Mouse (Mus musculus): ENCODE results near the gene Dhrs11. TPM values are rescaled to one million over a fixed set of nuclear protein-coding genes. Genes with fewer than 3 reads are reported as not detected.
A peak's percentile ranks its signal among the peaks of the same experiment; 100 is the strongest.
"Not testable (repeated sequence)": the region's sequence is repeated elsewhere in the genome, so short reads cannot be mapped to it uniquely, and the experiment has no call there.

Gene Dhrs11
- polyA plus RNA-seq (2012; rRNA removed): 14.4 and 15.4 TPM in 2 replicates

DNA sequence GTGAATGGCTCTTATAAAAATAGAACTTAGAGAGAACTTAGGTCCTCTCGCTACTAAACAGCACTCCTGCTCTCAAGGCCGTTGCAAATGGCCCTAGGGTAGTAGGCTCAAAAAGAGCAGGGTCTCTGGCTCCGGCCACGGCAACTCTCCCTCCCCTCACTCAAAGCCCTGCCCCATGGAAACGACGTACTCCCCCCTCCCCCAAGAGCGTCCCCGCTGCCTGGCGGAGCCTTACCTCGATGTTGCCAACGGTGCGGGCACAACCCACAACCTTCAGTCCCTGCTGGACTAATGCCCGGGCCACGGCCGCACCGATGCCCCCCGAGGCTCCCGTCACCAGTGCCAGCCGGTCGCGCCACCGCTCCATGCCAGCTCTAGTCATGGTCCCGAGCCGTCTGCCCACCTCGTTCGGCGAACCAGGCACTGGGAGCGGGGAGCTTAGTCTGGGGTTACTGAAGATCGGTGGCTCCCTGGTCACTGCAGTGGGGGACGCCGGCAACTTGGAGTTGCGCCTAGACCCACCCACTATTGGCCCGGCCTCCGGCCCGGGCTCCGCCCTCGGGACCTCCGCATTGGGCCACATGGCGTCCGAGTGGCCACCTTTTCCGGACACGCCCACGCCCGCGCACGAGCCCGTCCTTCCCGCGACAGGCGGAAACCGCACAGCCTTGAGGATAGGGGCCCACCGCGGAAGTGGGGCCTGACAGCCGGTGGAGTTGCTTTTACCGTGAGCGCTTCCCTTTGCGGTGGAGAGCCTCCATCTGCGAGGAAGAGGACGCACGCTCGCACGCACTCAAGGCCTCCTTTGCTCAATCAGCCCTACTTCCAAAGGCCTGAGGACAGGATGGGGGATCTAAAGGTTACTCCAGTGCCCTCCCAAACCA lies at the start of gene Dhrs11:
TSS of gene Dhrs11 (minus strand) at position 479 of the 884 bp plus-strand sequence.
- H3K4me3 ChIP-seq (ENCODE audit: insufficient read depth, low read length): peak within 1 kb of the TSS; percentile 93
- no peak for TF ChIP-seq CTCF (IDR thresholded peaks at IDR 0.05; ENCODE audit: extremely low read depth, insufficient read depth, low read length)
- TF ChIP-seq POLR2A (IDR thresholded peaks at IDR 0.05; ENCODE audit: extremely low read depth, insufficient read depth, low read length): 0 out of 2 replicates have a peak, but pooled peaks have one; percentile 12
- H3K27ac ChIP-seq (ENCODE audit: insufficient read depth, low read length): peak within 1 kb of the TSS; percentile 67; the same call in 1 of the 2 replicates
- peaks cover 6% of the 10 kb centered on the region; the same call in 1 of the 2 replicates for H3K4me1 ChIP-seq (ENCODE audit: control insufficient read depth, insufficient read depth, low read length)

DNA sequence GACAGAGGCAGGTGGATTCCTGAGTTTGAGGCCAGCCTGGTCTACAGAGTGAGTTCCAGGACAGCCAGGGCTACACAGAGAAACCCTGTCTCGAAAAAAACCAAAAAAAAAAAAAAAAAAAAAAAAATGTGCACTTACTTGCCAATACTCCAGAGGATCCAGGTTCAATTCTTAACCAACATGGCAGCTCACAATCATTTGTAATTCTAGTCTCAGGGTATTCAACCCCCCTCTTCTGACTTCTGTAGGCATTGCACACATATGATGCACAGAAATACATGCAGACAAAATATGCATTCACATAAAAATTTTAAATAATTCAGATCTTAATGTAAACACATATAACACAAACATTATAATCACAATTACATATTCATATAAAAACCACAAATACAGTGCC lies 47.2 kb upstream of the Dhrs11 start:
- H3K27ac ChIP-seq (ENCODE audit: insufficient read depth, low read length); H3K4me3 ChIP-seq (ENCODE audit: insufficient read depth, low read length): not testable (repeated sequence)

GRCm38 (mm10) chr11:84873042-84873833 lies 44.4 kb upstream of the Dhrs11 start:
- Histone ChIP-seq H3K4me3 (ENCODE audit: insufficient read depth, low read length) (no peak overlapping the region), H3K4me1 (ENCODE audit: control insufficient read depth, insufficient read depth, low read length) (no peaks in the 10 kb centered on the region), H3K27ac (ENCODE audit: insufficient read depth, low read length) (no peak overlapping the region)
- TF ChIP-seq POLR2A (IDR thresholded peaks at IDR 0.05; ENCODE audit: extremely low read depth, insufficient read depth, low read length): no peak
- no peak for TF ChIP-seq CTCF (IDR thresholded peaks at IDR 0.05; ENCODE audit: extremely low read depth, insufficient read depth, low read length)

More for the DNA sequence above, 47.2 kb upstream of the Dhrs11 start:
- H3K4me1 ChIP-seq (ENCODE audit: control insufficient read depth, insufficient read depth, low read length): not testable (repeated sequence)

DNA sequence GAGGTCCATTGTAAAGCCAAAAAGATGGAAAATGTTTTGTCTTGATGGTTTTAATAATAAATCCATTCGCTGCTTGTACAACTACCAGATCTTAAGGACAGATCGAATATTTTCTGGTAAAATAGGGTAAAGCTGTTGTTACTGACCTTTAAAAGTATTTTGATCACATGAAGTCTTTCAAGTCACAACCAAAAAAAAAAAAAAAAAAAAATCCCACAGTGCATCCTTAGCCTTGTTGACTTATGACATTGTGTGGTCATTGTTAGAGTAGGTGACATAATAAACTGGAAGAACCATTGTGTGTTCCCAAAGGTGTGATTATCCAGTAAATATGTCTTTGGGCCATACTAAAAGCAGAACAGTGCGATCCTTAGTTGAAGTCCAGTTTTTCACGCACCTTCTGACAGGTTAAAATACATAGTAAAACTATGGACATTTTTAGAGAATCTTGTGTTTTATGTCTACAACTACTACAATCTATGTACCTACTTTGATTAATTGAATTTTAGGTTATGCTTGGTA lies 42.8 kb upstream of the Dhrs11 start:
- peak overlapping the region; percentile 89 for H3K4me3 ChIP-seq (ENCODE audit: insufficient read depth, low read length)
- peaks cover 3% of the 10 kb centered on the region for H3K4me1 ChIP-seq (ENCODE audit: control insufficient read depth, insufficient read depth, low read length)
- no peak for TF ChIP-seq CTCF (IDR thresholded peaks at IDR 0.05; ENCODE audit: extremely low read depth, insufficient read depth, low read length)
- no peak for TF ChIP-seq POLR2A (IDR thresholded peaks at IDR 0.05; ENCODE audit: extremely low read depth, insufficient read depth, low read length)
- no peak overlapping the region for H3K27ac ChIP-seq (ENCODE audit: insufficient read depth, low read length)

GRCm38 (mm10) chr11:84871046-84871445 lies 42.3 kb upstream of the Dhrs11 start:
- H3K4me3 ChIP-seq (ENCODE audit: insufficient read depth, low read length): peak overlapping the region; percentile 89
- H3K4me1 ChIP-seq (ENCODE audit: control insufficient read depth, insufficient read depth, low read length): peaks cover 4% of the 10 kb centered on the region
- peak overlapping the region; percentile 92 for H3K27ac ChIP-seq (ENCODE audit: insufficient read depth, low read length)
- TF ChIP-seq POLR2A (IDR thresholded peaks at IDR 0.05; ENCODE audit: extremely low read depth, insufficient read depth, low read length): no peak
- no peak for TF ChIP-seq CTCF (IDR thresholded peaks at IDR 0.05; ENCODE audit: extremely low read depth, insufficient read depth, low read length)

DNA sequence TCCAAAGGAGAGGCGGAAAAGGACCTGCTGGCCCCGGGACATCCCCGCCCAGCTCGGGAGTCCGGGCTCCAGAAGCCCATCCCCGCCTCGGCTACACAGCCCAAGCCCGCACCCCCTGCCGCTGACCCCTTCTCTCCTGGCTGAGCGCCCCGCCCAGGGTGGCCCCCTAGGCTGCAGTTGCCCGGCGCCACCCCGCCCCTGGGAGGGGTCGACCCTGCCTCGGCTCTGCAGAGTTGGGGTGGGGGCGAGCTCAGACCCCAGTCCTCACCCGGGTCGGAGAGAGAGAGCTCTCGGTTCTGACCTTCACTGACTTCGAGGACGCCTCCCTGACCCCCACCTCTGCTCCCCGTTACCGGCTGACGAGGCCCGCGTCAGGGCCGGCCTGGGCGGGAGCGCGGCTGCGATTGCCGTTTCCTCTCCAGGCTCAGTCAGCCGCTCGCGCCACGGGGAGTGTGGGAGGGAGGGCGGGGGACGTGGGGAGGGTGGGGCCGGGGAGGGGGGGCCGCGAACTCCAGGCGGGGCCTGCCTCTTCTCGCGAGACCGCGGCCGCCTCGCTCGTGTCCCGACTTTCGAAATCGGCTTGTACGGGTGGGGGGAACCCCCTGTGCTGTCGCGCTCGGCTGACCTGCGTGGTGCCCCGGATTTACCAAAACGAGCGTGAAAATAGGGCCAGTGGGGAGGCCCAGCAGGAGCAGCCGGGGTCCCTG lies 41.7 kb upstream of the Dhrs11 start, which contains the start of gene Ggnbp2:
TSS of gene Ggnbp2 (minus strand) at position 481 of the 707 bp plus-strand sequence.
- H3K4me3 ChIP-seq (ENCODE audit: insufficient read depth, low read length): peak within 1 kb of the TSS; percentile 89
- peaks cover 4% of the 10 kb centered on the region for H3K4me1 ChIP-seq (ENCODE audit: control insufficient read depth, insufficient read depth, low read length)
- TF ChIP-seq CTCF (IDR thresholded peaks at IDR 0.05; ENCODE audit: extremely low read depth, insufficient read depth, low read length): no peak
- TF ChIP-seq POLR2A (IDR thresholded peaks at IDR 0.05; ENCODE audit: extremely low read depth, insufficient read depth, low read length): peak; percentile 69; the same call in 1 of the 2 replicates
- peak within 1 kb of the TSS; percentile 99 for H3K27ac ChIP-seq (ENCODE audit: insufficient read depth, low read length)

DNA sequence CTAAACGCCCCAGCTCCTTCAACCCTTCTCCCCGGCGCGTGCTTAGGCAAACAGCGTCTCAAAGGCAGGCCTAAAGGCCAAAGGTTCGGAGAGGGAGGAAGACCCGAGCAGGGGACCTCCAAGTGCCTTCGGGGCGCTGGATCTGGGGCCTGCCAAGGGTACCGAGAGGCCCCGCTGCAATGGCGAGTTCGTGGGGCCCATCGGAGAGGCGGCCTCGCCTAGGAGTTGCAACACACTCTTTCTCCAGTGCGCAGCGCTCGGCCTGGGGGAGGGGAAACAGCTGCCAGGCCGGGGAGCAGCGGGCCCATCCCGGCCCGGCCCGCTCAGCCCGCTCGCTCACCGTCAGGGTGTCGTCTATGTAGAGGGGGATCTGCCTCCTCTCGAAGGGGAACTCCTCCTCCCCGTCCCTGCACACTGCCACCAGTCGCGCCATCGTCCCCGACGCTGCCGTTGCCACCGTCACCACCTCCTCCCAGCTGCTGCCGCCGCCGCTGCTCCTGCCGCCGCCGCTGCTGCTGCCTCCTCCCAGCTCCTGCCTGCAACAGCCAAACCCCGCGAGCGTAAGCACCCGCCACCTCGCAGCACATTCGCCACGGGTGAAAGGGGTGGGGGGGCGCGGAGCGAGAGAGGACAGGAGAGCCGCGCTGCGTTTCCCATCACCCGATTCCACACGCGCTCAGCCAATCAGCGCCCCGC lies 40.9 kb upstream of the Dhrs11 start:
- Histone ChIP-seq H3K4me1 (ENCODE audit: control insufficient read depth, insufficient read depth, low read length) (peaks cover 4% of the 10 kb centered on the region), H3K4me3 (ENCODE audit: insufficient read depth, low read length) (peak overlapping the region; percentile 89), H3K27ac (ENCODE audit: insufficient read depth, low read length) (peak overlapping the region; percentile 98)
- TF ChIP-seq POLR2A (IDR thresholded peaks at IDR 0.05; ENCODE audit: extremely low read depth, insufficient read depth, low read length) (peak; percentile 49; the same call in 1 of the 2 replicates), CTCF (IDR thresholded peaks at IDR 0.05; ENCODE audit: extremely low read depth, insufficient read depth, low read length) (no peak)

DNA sequence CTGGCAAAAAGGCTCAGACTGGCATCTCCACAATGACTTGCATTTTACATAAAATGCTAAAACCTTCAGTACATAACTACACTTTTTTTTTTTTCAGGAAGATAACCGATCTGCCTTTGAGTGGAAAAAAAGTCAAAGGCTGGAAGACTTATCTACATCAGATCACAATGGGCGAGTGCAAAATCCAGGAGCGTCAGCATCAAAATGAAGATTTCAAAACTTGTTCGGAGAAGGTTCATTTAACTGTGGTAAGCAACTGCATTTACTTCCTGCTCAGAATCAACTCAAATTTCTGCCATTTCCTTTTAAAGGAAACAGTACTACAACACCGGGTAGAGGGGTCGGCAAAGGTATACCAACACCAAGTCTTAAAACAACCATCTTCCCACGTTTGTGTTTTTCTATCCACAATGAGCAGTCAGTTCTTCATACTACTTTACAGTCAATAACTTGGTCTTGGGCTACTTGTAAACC lies 40.0 kb upstream of the Dhrs11 start:
- Histone ChIP-seq H3K4me3 (ENCODE audit: insufficient read depth, low read length) (peak overlapping the region; percentile 89; the same call in 1 of the 2 replicates), H3K27ac (ENCODE audit: insufficient read depth, low read length) (no peak overlapping the region), H3K4me1 (ENCODE audit: control insufficient read depth, insufficient read depth, low read length) (peaks cover 4% of the 10 kb centered on the region)
- TF ChIP-seq CTCF (IDR thresholded peaks at IDR 0.05; ENCODE audit: extremely low read depth, insufficient read depth, low read length) (no peak), POLR2A (IDR thresholded peaks at IDR 0.05; ENCODE audit: extremely low read depth, insufficient read depth, low read length) (no peak)
